Mouse (Mus musculus) heart, postnatal 0 days (tissue): ENCODE results near the gene Ptprj.

ENCODE experiments used
- CTCF ChIP-seq: IDR thresholded peaks from 2 replicates; pipeline ENCODE4 v1.5.1; 2016; ENCODE audit warnings: antibody characterized with exemption, control low read depth, low read depth
- EP300 ChIP-seq: IDR thresholded peaks from 2 replicates; pipeline ENCODE4 v1.6.1; 2016; ENCODE audit warnings: antibody characterized with exemption, low read depth

DNA sequence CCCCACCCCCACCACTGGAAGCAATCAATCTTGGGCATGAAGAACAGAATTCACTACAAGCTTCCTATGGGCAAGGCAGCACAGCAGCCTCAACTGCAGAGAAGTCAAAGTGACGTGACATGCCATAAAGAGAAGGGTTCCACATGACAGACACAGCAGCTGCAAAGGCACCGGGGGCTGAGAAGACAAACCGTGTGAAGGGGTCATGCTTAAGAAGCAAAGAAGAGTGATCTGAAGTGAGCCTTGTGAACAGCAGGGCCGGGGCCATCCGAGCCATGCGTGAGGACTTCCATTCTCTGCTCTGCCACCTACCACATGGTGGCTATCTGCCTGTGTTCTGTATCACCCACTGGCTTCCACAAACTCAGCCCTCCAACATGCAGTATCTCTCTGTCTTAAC is 45.7 kb downstream of the Ptprj start:
- TF ChIP-seq CTCF (no peak), EP300 (no peak)
